24 mouse cellular contexts compared by ENCODE assay signal in genomic region chr13:3805638-3806037, GRCm38 (mm10). TPM values are rescaled to one million over a fixed set of nuclear protein-coding genes. Genes with fewer than 3 reads are reported as not detected.
A peak's percentile ranks its signal among the peaks of the same experiment; 100 is the strongest.
DNase-seq lines count a peak whose midpoint lies in the region; ATAC-seq and TF ChIP-seq lines count a peak whose summit lies in the region.
"Had no signal": no experiment of that assay in that cellular context is flagged by ENCODE, and none has a peak within 500 bp of the region (broad histone marks: within the 10 kb centered on the region; RNA-seq: fewer than 3 reads in every experiment).

No protein-coding gene starts in this region.

- no peaks in the 10 kb centered on the region for H3K36me3 ChIP-seq in heart, embryonic 16.5 days (ENCODE audit: control insufficient read depth, insufficient read depth)
- no peaks in the 10 kb centered on the region for H3K36me3 ChIP-seq in stomach, postnatal 0 days (ENCODE audit: control insufficient read depth, insufficient read depth, low read length)
- H3K36me3 ChIP-seq: embryonic facial prominence, embryonic 15.5 days; hindbrain, embryonic 12.5 days; midbrain, embryonic 12.5 days had no signal

- no peak for DNase-seq in heart, adult 18-20 months
- DNase-seq in testis, postnatal 10 days (ENCODE audit: low spot score) = peak; percentile 11
- no peak for DNase-seq in testis, postnatal 14 days (ENCODE audit: low spot score)
- peak; percentile 38 for DNase-seq in lung, postnatal 36 days
- peak; percentile 31 for DNase-seq in stomach, postnatal 0 days (ENCODE audit: low spot score)
- DNase-seq in cerebellum, adult 9-10 months = no peak
- DNase-seq: B cell, adult 2 months; cerebellum, adult 11-12 months; right cerebral cortex, adult 18-20 months had no signal

- H3K9ac ChIP-seq in heart, embryonic 16.5 days (ENCODE audit: low read length) = no peak overlapping the region
- no peak overlapping the region for H3K9ac ChIP-seq in stomach, postnatal 0 days (ENCODE audit: low read length)
- H3K9ac ChIP-seq: embryonic facial prominence, embryonic 15.5 days; hindbrain, embryonic 12.5 days; liver, embryonic 14.5 days; midbrain, embryonic 12.5 days had no signal

- no peak overlapping the region for H3K4me2 ChIP-seq in heart, embryonic 16.5 days (ENCODE audit: low read depth, low read length)
- H3K4me2 ChIP-seq in stomach, postnatal 0 days (replicated peaks; ENCODE audit: low read depth) = no peak overlapping the region
- H3K4me2 ChIP-seq: embryonic facial prominence, embryonic 15.5 days; hindbrain, embryonic 12.5 days; midbrain, embryonic 12.5 days had no signal

- no peak; the same call in 1 of the 2 replicates for ATAC-seq in heart, embryonic 16.5 days (replicated peaks; ENCODE audit: extremely low read depth, insufficient read depth, low FRiP score)
- ATAC-seq in stomach, postnatal 0 days (ENCODE audit: low FRiP score, low TSS enrichment) = peak; percentile 57
- ATAC-seq in CD4-positive, CD25-positive, alpha-beta regulatory T cell, adult 4 months = no peak

- H3K27ac ChIP-seq in heart, embryonic 16.5 days (ENCODE audit: low read length) = peak overlapping the region; percentile 50; the same call in 1 of the 2 replicates
- H3K27ac ChIP-seq in stomach, postnatal 0 days (replicated peaks) = peak overlapping the region; percentile 9; the same call in 1 of the 2 replicates
- H3K27ac ChIP-seq: embryonic facial prominence, embryonic 15.5 days; hindbrain, embryonic 12.5 days; liver, embryonic 14.5 days; midbrain, embryonic 12.5 days had no signal

- no peak overlapping the region for H3K4me3 ChIP-seq in heart, embryonic 16.5 days (ENCODE audit: low read length)
- no peak overlapping the region for H3K4me3 ChIP-seq in stomach, postnatal 0 days (ENCODE audit: low read depth, low read length)
- H3K4me3 ChIP-seq: embryonic facial prominence, embryonic 15.5 days; hindbrain, embryonic 12.5 days; midbrain, embryonic 12.5 days; myocyte had no signal

- TF ChIP-seq CTCF in stomach, postnatal 0 days (IDR thresholded peaks at IDR 0.05; ENCODE audit: low read depth) = no peak

- no peaks in the 10 kb centered on the region; the same call in 1 of the 2 replicates for H3K4me1 ChIP-seq in heart, embryonic 16.5 days (ENCODE audit: control insufficient read depth, insufficient read depth, low read length)
- no peaks in the 10 kb centered on the region for H3K4me1 ChIP-seq in stomach, postnatal 0 days (replicated peaks; ENCODE audit: control insufficient read depth, insufficient read depth)
- H3K4me1 ChIP-seq: hindbrain, embryonic 12.5 days; midbrain, embryonic 12.5 days had no signal

- H3K9me3 ChIP-seq in heart, embryonic 16.5 days (replicated peaks; ENCODE audit: control insufficient read depth, low read length) = no peaks in the 10 kb centered on the region
- no peaks in the 10 kb centered on the region for H3K9me3 ChIP-seq in stomach, postnatal 0 days (ENCODE audit: control insufficient read depth, low read length)
- H3K9me3 ChIP-seq: embryonic facial prominence, embryonic 15.5 days; hindbrain, embryonic 12.5 days; midbrain, embryonic 12.5 days had no signal

- H3K27me3 ChIP-seq in heart, embryonic 16.5 days (ENCODE audit: control insufficient read depth, insufficient read depth, low read length) = no peaks in the 10 kb centered on the region
- H3K27me3 ChIP-seq in stomach, postnatal 0 days (ENCODE audit: control insufficient read depth, insufficient read depth, low read length) = no peaks in the 10 kb centered on the region
- H3K27me3 ChIP-seq: embryonic facial prominence, embryonic 15.5 days; hindbrain, embryonic 12.5 days; midbrain, embryonic 12.5 days had no signal

- TF ChIP-seq EP300 in stomach, postnatal 0 days (optimal IDR thresholded peaks at IDR 0.05) = no peak

- WGBS in heart, embryonic 16.5 days = 54% methylated on average over 5 of the region's 5 CpGs
- WGBS in stomach, postnatal 0 days = 53% methylated on average over 5 of the region's 5 CpGs

RNA-seq across cellular contexts. Expression of gene Calml3, which starts 1.5 kb away (rescaled TPM):
- 0.14 and 0.22 TPM in 2 replicates for polyA plus RNA-seq in heart, embryonic 16.5 days (2015; fragmentation: Nextera tagmentation; extraction: Ambion mirVana)
- not detected for total RNA-seq in heart, adult 18-20 months (2021)
- 40.0 and 44.6 TPM in 2 replicates for polyA plus RNA-seq in stomach, postnatal 0 days (2015; fragmentation: Nextera tagmentation; extraction: Ambion mirVana)
- not detected for polyA plus RNA-seq in CD4-positive, CD25-positive, alpha-beta regulatory T cell, adult 4 months (2017; shearing (Covaris generic))
- total RNA-seq: left cerebral cortex, adult 18-20 months had no signal
- polyA plus RNA-seq: adrenal gland, adult 2 months; cortical plate, adult 2 months; forebrain, embryonic 11.5 days; hindbrain, embryonic 12.5 days; liver, embryonic 14.5 days; midbrain, embryonic 12.5 days had no signal

RNA-seq across cellular contexts. Expression of gene Calm4, which starts 31.9 kb away (rescaled TPM):
- 0.16 TPM in 1 of 2 replicates, not detected in the other for polyA plus RNA-seq in heart, embryonic 16.5 days (2015; fragmentation: Nextera tagmentation; extraction: Ambion mirVana)
- not detected for total RNA-seq in heart, adult 18-20 months (2021)
- polyA plus RNA-seq in stomach, postnatal 0 days (2015; fragmentation: Nextera tagmentation; extraction: Ambion mirVana) = 280 and 324 TPM in 2 replicates
- polyA plus RNA-seq in CD4-positive, CD25-positive, alpha-beta regulatory T cell, adult 4 months (2017; shearing (Covaris generic)) = not detected
- total RNA-seq: adrenal gland, adult 2 months; left cerebral cortex, adult 18-20 months had no signal
- polyA plus RNA-seq: adrenal gland, adult 2 months; cortical plate, adult 2 months; forebrain, embryonic 11.5 days; gonadal fat pad, adult 2 months; hindbrain, embryonic 12.5 days; limb, embryonic 11.5 days; liver, embryonic 14.5 days; midbrain, embryonic 12.5 days; spleen, adult 2 months had no signal

RNA-seq across cellular contexts. Expression of gene Calm5, which starts 48.3 kb away (rescaled TPM):
- polyA plus RNA-seq in heart, embryonic 16.5 days (2015; fragmentation: Nextera tagmentation; extraction: Ambion mirVana) = not detected in 2 replicates
- not detected for total RNA-seq in heart, adult 18-20 months (2021)
- 0.18 TPM in 1 of 2 replicates, not detected in the other for polyA plus RNA-seq in stomach, postnatal 0 days (2015; fragmentation: Nextera tagmentation; extraction: Ambion mirVana)
- polyA plus RNA-seq in CD4-positive, CD25-positive, alpha-beta regulatory T cell, adult 4 months (2017; shearing (Covaris generic)) = not detected
- total RNA-seq: adrenal gland, adult 2 months; left cerebral cortex, adult 18-20 months had no signal
- polyA plus RNA-seq: adrenal gland, adult 2 months; cortical plate, adult 2 months; forebrain, embryonic 11.5 days; gonadal fat pad, adult 2 months; hindbrain, embryonic 12.5 days; limb, embryonic 11.5 days; liver, embryonic 14.5 days; midbrain, embryonic 12.5 days; myocyte; spleen, adult 2 months; testis, adult 2 months had no signal

Comparison
In these comparisons a context has a peak if more than half of its experiments do, and no peak if none do; other contexts are left out.
1. DNase-seq: peak in testis, postnatal 10 days (single experiment), lung, postnatal 36 days (single experiment) and stomach, postnatal 0 days (single experiment); none in heart, adult 18-20 months (0 of 2), testis, postnatal 14 days (single experiment) and cerebellum, adult 9-10 months (single experiment).
2. RNA of gene Calml3, which starts 1.5 kb away (polyA plus RNA-seq): 40.0 to 44.6 TPM in stomach, postnatal 0 days; not detected in CD4-positive, CD25-positive, alpha-beta regulatory T cell, adult 4 months and 0.14 to 0.22 TPM in heart, embryonic 16.5 days; every median in the first group is over 10 times any median in the second.
3. RNA of gene Calm4, which starts 31.9 kb away (polyA plus RNA-seq): 280 to 324 TPM in stomach, postnatal 0 days; 0.16 TPM in heart, embryonic 16.5 days and not detected in CD4-positive, CD25-positive, alpha-beta regulatory T cell, adult 4 months; every median in the first group is over 100 times any median in the second.